Comparison of ENCODE assay signal across 30 mouse cellular contexts in genomic region chr6:87079457-87079856, GRCm38 (mm10). TPM values are rescaled to one million over a fixed set of nuclear protein-coding genes. Genes with fewer than 3 reads are reported as not detected.
"Had no signal": no experiment of that assay in that cellular context is flagged by ENCODE, and none has a peak within 500 bp of the region (broad histone marks: within the 10 kb centered on the region; RNA-seq: fewer than 3 reads in every experiment).

No protein-coding gene starts in this region.

- H3K4me1 ChIP-seq: forebrain, embryonic 10.5 days; forebrain, embryonic 12.5 days; forebrain, embryonic 13.5 days; forebrain, embryonic 15.5 days had no signal

- H3K9me3 ChIP-seq: embryonic facial prominence, embryonic 12.5 days; embryonic facial prominence, embryonic 13.5 days; forebrain, embryonic 10.5 days; forebrain, embryonic 12.5 days; forebrain, embryonic 13.5 days; forebrain, embryonic 15.5 days; heart, embryonic 12.5 days had no signal

- H3K27me3 ChIP-seq: embryonic facial prominence, embryonic 12.5 days; embryonic facial prominence, embryonic 13.5 days; forebrain, embryonic 12.5 days; forebrain, embryonic 13.5 days; forebrain, embryonic 15.5 days; heart, embryonic 12.5 days had no signal

- H3K4me2 ChIP-seq: embryonic facial prominence, embryonic 12.5 days; embryonic facial prominence, embryonic 13.5 days; forebrain, embryonic 12.5 days; forebrain, embryonic 13.5 days; forebrain, embryonic 15.5 days; heart, embryonic 11.5 days; heart, embryonic 12.5 days had no signal

- DNase-seq: cerebellum, adult 2 months; cerebellum, adult 8-10 months; cerebellum, adult 9-10 months; cerebellum, adult 9-11 months; cerebellum, postnatal 10 days; cerebellum, postnatal 14 days; cerebellum, postnatal 25 days; cerebellum, postnatal 36 days; embryo, embryonic 11 days; gastrocnemius, adult 2 months; gastrocnemius, postnatal 10 days; gastrocnemius, postnatal 14 days; gastrocnemius, postnatal 25 days; gastrocnemius, postnatal 36 days; heart, adult 18-20 months; heart, adult 2 months had no signal

- H3K9ac ChIP-seq: embryonic facial prominence, embryonic 12.5 days; embryonic facial prominence, embryonic 13.5 days; forebrain, embryonic 12.5 days; forebrain, embryonic 13.5 days; forebrain, embryonic 15.5 days; heart, embryonic 12.5 days had no signal

- H3K27ac ChIP-seq: forebrain, embryonic 10.5 days; forebrain, embryonic 12.5 days; forebrain, embryonic 13.5 days; forebrain, embryonic 15.5 days; gastrocnemius, adult 2 months; heart, adult 2 months had no signal

- H3K4me3 ChIP-seq: embryonic facial prominence, embryonic 12.5 days; embryonic facial prominence, embryonic 13.5 days; erythroblast, embryonic 14.5 days; forebrain, embryonic 10.5 days; forebrain, embryonic 12.5 days; forebrain, embryonic 13.5 days; forebrain, embryonic 15.5 days; gastrocnemius, adult 2 months; heart, adult 2 months; heart, embryonic 12.5 days had no signal

- ATAC-seq: forebrain, embryonic 13.5 days; forebrain, embryonic 14.5 days; forebrain, embryonic 15.5 days had no signal

RNA-seq across cellular contexts. Expression of gene D6Ertd527e, which starts 25.1 kb away (rescaled TPM):
- total RNA-seq: common myeloid progenitor, adult 5-6 weeks; gastrocnemius, adult 18-20 months; gastrocnemius, adult 2 months; gastrocnemius, adult 8-10 months; gastrocnemius, postnatal 14 days; gastrocnemius, postnatal 25 days; gastrocnemius, postnatal 36 days; granulocyte monocyte progenitor cell, adult 5-6 weeks; heart, adult 18-20 months; heart, adult 2 months had no signal
- polyA plus RNA-seq: erythroblast, embryonic 14.5 days; forebrain, embryonic 14.5 days; forebrain, embryonic 15.5 days had no signal
